Mouse (Mus musculus): ENCODE results near the gene Hipk2.

DNA sequence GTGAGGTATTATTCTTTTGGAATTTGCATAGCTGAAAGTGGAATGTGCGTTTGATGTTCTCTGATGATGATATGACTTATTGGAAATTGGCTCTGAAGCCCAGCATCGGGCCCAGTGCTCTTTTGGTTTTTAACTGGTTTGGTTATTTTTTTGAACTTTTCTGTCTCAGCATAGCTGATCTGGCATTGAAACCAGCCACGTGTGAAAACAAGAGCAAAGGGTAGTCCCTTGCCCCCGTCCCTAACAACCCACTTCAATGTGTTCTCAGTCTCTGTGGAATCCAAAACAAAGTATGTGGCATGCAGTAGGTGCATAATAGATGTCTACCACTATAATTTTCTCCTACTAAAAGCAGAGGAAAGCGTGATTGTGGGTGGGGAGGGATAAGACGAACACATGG lies 44.2 kb upstream of the Hipk2 start:
- TF ChIP-seq POLR2A (IDR thresholded peaks at IDR 0.05; ENCODE audit: control insufficient read depth, extremely low read depth, insufficient read depth, low read length, poor library complexity) (no peak), CTCF (IDR thresholded peaks at IDR 0.05; ENCODE audit: borderline replicate concordance, control insufficient read depth, extremely low read depth, insufficient read depth, low read length, poor library complexity) (no peak)

Data from thymus, adult 2 months (tissue).